Mouse (Mus musculus): ENCODE data around the gene Ifngr2. TPM values are rescaled to one million over a fixed set of nuclear protein-coding genes. Genes with fewer than 3 reads are reported as not detected.
"Not testable (repeated sequence)": the region's sequence is repeated elsewhere in the genome, so short reads cannot be mapped to it uniquely, and the experiment has no call there.

The Ifngr2 gene
- polyA plus RNA-seq, 1 experiment, result 43.1 TPM

GRCm38 (mm10) chr16:91526274-91526673 lies 20.6 kb upstream of the Ifngr2 start:
- no peak for DNase-seq (ENCODE audit: low read depth)
- TF ChIP-seq POLR2A (IDR thresholded peaks at IDR 0.05; ENCODE audit: borderline replicate concordance, extremely low read depth, insufficient read depth, insufficient read length, poor library complexity, severe bottlenecking) (no peak), CTCF (IDR thresholded peaks at IDR 0.05; ENCODE audit: borderline replicate concordance, extremely low read depth, insufficient read depth, insufficient read length) (no peak)

- DNase-seq (ENCODE audit: low read depth), result peak; percentile 28
- TF ChIP-seq POLR2A (IDR thresholded peaks at IDR 0.05; ENCODE audit: borderline replicate concordance, extremely low read depth, insufficient read depth, insufficient read length, poor library complexity, severe bottlenecking) (no peak), CTCF (IDR thresholded peaks at IDR 0.05; ENCODE audit: borderline replicate concordance, extremely low read depth, insufficient read depth, insufficient read length) (peak; percentile 25; the same call in 1 of the 2 replicates)
These were observed 19.8 kb upstream of the Ifngr2 start for GRCm38 (mm10) chr16:91527051-91527450.

- no peak for DNase-seq (ENCODE audit: low read depth)
- TF ChIP-seq POLR2A (IDR thresholded peaks at IDR 0.05; ENCODE audit: borderline replicate concordance, extremely low read depth, insufficient read depth, insufficient read length, poor library complexity, severe bottlenecking) (no peak), CTCF (IDR thresholded peaks at IDR 0.05; ENCODE audit: borderline replicate concordance, extremely low read depth, insufficient read depth, insufficient read length) (no peak)
These were observed 19.4 kb upstream of the Ifngr2 start for GRCm38 (mm10) chr16:91527500-91527899.

GRCm38 (mm10) chr16:91528578-91528977 lies 18.3 kb upstream of the Ifngr2 start:
- peak; percentile 39 for DNase-seq (ENCODE audit: low read depth)
- TF ChIP-seq CTCF (IDR thresholded peaks at IDR 0.05; ENCODE audit: borderline replicate concordance, extremely low read depth, insufficient read depth, insufficient read length) (no peak), POLR2A (IDR thresholded peaks at IDR 0.05; ENCODE audit: borderline replicate concordance, extremely low read depth, insufficient read depth, insufficient read length, poor library complexity, severe bottlenecking) (no peak)

- DNase-seq (ENCODE audit: low read depth), result not testable (repeated sequence)
These were observed 16.0 kb upstream of the Ifngr2 start for GRCm38 (mm10) chr16:91530830-91531229.

GRCm38 (mm10) chr16:91531856-91532255 lies 15.0 kb upstream of the Ifngr2 start:
- TF ChIP-seq CTCF (IDR thresholded peaks at IDR 0.05; ENCODE audit: borderline replicate concordance, extremely low read depth, insufficient read depth, insufficient read length) (no peak), POLR2A (IDR thresholded peaks at IDR 0.05; ENCODE audit: borderline replicate concordance, extremely low read depth, insufficient read depth, insufficient read length, poor library complexity, severe bottlenecking) (no peak)

GRCm38 (mm10) chr16:91532429-91532828 lies 14.4 kb upstream of the Ifngr2 start:
- DNase-seq (ENCODE audit: low read depth), result no peak
- TF ChIP-seq POLR2A (IDR thresholded peaks at IDR 0.05; ENCODE audit: borderline replicate concordance, extremely low read depth, insufficient read depth, insufficient read length, poor library complexity, severe bottlenecking), result no peak
- TF ChIP-seq CTCF (IDR thresholded peaks at IDR 0.05; ENCODE audit: borderline replicate concordance, extremely low read depth, insufficient read depth, insufficient read length), result no peak

More at GRCm38 (mm10) chr16:91531856-91532255, 15.0 kb upstream of the Ifngr2 start:
- peak; percentile 59 for DNase-seq (ENCODE audit: low read depth)

- no peak for DNase-seq (ENCODE audit: low read depth)
- TF ChIP-seq CTCF (IDR thresholded peaks at IDR 0.05; ENCODE audit: borderline replicate concordance, extremely low read depth, insufficient read depth, insufficient read length) (no peak), POLR2A (IDR thresholded peaks at IDR 0.05; ENCODE audit: borderline replicate concordance, extremely low read depth, insufficient read depth, insufficient read length, poor library complexity, severe bottlenecking) (no peak)
These were observed 13.5 kb upstream of the Ifngr2 start for GRCm38 (mm10) chr16:91533097-91534001.

- DNase-seq (ENCODE audit: low read depth), result peak; percentile 87
- TF ChIP-seq POLR2A (IDR thresholded peaks at IDR 0.05; ENCODE audit: borderline replicate concordance, extremely low read depth, insufficient read depth, insufficient read length, poor library complexity, severe bottlenecking) (no peak), CTCF (IDR thresholded peaks at IDR 0.05; ENCODE audit: borderline replicate concordance, extremely low read depth, insufficient read depth, insufficient read length) (no peak)
These were observed 12.4 kb upstream of the Ifngr2 start for GRCm38 (mm10) chr16:91534477-91534876.

- DNase-seq (ENCODE audit: low read depth), result no peak
These were observed 12.0 kb upstream of the Ifngr2 start for GRCm38 (mm10) chr16:91534888-91535287.

GRCm38 (mm10) chr16:91536372-91536771 lies 10.5 kb upstream of the Ifngr2 start:
- TF ChIP-seq POLR2A (IDR thresholded peaks at IDR 0.05; ENCODE audit: borderline replicate concordance, extremely low read depth, insufficient read depth, insufficient read length, poor library complexity, severe bottlenecking) (no peak), CTCF (IDR thresholded peaks at IDR 0.05; ENCODE audit: borderline replicate concordance, extremely low read depth, insufficient read depth, insufficient read length) (no peak)
- no peak for DNase-seq (ENCODE audit: low read depth)

More at GRCm38 (mm10) chr16:91534888-91535287, 12.0 kb upstream of the Ifngr2 start:
- TF ChIP-seq POLR2A (IDR thresholded peaks at IDR 0.05; ENCODE audit: borderline replicate concordance, extremely low read depth, insufficient read depth, insufficient read length, poor library complexity, severe bottlenecking) (no peak), CTCF (IDR thresholded peaks at IDR 0.05; ENCODE audit: borderline replicate concordance, extremely low read depth, insufficient read depth, insufficient read length) (no peak)

GRCm38 (mm10) chr16:91537065-91537464 lies 9.8 kb upstream of the Ifngr2 start:
- no peak for DNase-seq (ENCODE audit: low read depth)
- TF ChIP-seq POLR2A (IDR thresholded peaks at IDR 0.05; ENCODE audit: borderline replicate concordance, extremely low read depth, insufficient read depth, insufficient read length, poor library complexity, severe bottlenecking) (no peak), CTCF (IDR thresholded peaks at IDR 0.05; ENCODE audit: borderline replicate concordance, extremely low read depth, insufficient read depth, insufficient read length) (no peak)
